Mouse (Mus musculus): ENCODE data around the gene Abcb4.

- TF ChIP-seq ZC3H11A (IDR thresholded peaks at IDR 0.05; ENCODE audit: borderline replicate concordance, low read depth, low read length): no peak
- TF ChIP-seq HCFC1 (IDR thresholded peaks at IDR 0.05; ENCODE audit: borderline replicate concordance, insufficient read depth, low read length): no peak
- TF ChIP-seq CHD2 (IDR thresholded peaks at IDR 0.05; ENCODE audit: low read depth, low read length): no peak
These were observed at the start of gene Abcb4 for GRCm38 (mm10) chr5:8893300-8894103.
